Mouse (Mus musculus): Measurements from ENCODE around the gene Tbc1d32.
"Not testable (repeated sequence)": the region's sequence is repeated elsewhere in the genome, so short reads cannot be mapped to it uniquely, and the experiment has no call there.

The Tbc1d32 gene

DNA sequence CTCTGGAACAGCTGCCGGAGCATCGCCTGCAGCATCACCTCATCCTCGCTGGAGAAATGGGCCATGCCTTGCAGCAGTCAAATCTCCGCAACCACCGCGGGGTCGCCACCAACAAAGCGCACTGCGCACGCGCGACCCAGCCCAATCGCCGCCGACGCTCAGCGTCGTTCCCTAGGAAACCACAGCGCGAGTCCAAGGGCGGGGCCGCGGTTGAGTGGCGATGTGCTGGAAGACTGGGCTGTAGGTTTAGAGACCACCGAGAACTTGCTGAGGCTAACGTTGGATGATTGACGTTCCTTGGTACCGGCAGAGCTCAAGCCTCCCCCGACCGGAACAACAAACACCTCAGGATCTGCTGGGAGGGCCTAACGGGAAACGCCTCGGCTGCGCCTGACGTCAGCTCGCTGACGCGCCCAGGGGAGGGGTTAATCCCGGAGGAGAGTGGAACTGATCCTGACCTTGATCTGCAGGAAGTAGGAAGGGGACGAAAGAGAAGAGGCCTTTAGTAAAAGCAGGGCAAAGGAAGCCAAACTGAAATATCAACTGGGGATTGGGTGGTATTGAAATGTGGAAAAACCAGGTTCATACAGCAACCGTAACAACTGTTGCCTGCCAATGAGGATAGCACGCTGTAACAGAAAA is at the start of gene Tbc1d32:
Tbc1d32 (minus strand) TSS at position 122 of the 642 bp plus-strand sequence.
- DNase-seq: peak; percentile 88 to 89

GRCm38 (mm10) chr10:56227771-56228275 is 666 bp downstream of the Tbc1d32 start:
- DNase-seq: peak in 1 of 2 experiments; percentile 7

DNA sequence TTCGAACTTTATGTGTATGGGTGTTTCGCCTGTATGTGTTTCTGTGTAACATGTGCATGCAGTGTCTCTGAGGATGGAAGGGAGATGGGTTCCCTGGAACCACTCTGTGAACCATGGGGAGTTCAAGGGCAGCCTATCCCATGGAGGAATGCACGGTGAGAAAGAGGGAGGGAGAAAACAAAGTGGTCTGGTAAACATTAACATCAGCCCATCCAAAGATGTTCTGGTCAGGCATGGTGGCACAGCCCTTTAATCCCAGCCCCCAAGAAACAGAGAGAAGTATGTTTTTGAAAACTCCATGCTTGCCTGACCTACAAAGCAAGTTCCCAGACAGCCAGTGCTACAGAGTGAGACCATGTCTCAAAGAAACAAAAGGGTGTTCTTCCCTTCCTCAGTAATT is 12.7 kb downstream of the Tbc1d32 start:
- no peak for DNase-seq

DNA sequence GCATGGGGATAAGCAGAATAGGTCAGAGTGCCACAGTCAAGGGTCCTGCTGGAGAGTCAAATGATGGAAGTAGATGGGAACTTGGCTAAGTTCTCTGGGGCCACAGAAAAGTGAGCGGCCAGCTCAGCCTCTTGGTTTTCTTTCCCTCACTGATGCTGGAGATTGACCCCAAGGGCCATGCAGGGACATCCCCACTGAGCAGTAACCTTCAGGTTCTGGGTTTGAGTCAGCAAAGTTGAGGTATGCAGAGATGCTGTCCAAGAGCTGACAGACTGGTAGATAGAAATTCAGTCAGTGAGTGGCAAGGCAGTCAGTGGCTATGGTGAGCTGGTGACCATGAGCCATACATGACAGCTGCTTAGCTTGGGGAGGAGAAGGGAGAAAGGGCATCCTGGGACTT is 18.1 kb downstream of the Tbc1d32 start:
- DNase-seq: no peak

- DNase-seq: no peak
Measured at GRCm38 (mm10) chr10:56206802-56207404, 21.6 kb downstream of the Tbc1d32 start.

DNA sequence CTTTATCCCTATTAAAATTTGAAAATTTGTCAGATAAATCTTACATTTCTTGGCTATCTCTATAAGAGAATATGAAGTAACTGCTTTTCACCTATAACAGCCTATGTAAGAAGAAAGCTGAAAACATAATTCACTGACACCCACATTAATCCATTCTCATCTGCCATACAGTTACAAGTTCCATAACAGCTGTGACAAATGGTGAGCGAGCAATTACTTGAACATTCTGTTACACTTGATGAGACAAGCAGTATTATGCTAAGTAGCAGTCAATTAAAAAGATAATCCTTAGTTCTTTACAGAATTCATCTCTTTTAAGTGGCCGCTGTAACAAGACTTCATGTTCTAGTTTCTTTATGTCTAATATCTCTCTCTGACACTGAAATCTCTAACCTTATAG is 24.1 kb downstream of the Tbc1d32 start:
- no peak for DNase-seq

GRCm38 (mm10) chr10:56199902-56200301 is 28.6 kb downstream of the Tbc1d32 start:
- no peak for DNase-seq

GRCm38 (mm10) chr10:56198691-56199090 is 29.8 kb downstream of the Tbc1d32 start:
- DNase-seq: no peak

GRCm38 (mm10) chr10:56194310-56194709 is 34.2 kb downstream of the Tbc1d32 start:
- DNase-seq: no peak

DNA sequence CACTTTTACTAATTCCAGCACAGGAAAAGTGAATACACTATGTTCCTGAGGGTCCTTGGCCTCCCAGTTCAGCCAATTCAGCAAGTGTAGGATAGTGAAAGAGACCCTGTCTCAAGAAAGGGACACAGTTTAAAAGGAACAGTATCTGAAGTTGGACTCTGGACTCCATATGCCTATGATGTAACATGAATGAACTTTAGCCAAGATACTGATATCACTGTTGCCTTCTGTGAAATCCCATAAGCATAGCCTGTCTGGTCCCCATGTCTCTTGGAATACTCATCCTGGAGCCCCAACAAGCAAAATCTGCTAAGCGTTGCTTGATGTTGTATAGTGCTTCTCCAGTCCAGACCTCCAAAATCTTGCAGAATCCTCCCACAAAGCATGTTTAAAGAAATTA is 46.8 kb downstream of the Tbc1d32 start:
- DNase-seq: no peak

DNA sequence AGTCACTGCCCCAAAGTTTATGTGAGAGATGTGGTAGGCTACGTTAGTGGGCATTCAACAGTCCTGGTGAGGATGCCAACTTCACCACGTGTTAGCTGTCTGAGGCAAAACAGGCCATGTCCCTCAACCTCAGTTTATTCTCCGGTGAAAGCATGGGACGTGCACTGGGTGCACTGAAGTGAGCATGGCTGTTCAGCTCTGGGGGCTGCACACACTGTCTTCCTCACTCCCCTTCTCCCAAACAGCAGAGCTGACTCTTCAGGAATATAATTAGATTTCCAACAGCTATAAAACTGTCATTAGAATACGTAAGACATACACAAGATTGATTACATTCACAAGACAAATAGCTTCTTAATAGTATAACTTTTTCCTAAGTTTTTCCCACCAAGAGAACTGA is 55.3 kb downstream of the Tbc1d32 start:
- DNase-seq: no peak

- not testable (repeated sequence) for DNase-seq
Measured at GRCm38 (mm10) chr10:56167721-56168120, 60.8 kb downstream of the Tbc1d32 start.

DNA sequence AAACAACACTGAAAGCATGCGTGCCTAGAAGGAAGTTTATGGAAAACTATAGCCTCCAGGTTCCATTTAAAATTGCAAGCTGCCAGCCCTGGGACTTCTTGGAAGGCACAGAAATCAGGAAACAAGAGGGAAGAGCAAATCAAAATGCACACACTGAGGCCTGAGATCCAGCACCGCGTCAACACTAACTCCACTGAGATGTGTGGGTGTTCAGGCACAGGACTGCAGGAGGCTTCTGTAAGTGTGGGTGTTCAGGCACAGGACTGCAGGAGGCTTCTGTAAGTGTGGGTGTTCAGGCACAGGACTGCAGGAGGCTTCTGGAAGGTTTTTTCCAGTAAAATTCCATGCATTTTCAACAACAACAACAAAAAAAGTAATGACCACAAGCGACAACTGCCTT is 62.7 kb downstream of the Tbc1d32 start:
- DNase-seq: no peak

DNA sequence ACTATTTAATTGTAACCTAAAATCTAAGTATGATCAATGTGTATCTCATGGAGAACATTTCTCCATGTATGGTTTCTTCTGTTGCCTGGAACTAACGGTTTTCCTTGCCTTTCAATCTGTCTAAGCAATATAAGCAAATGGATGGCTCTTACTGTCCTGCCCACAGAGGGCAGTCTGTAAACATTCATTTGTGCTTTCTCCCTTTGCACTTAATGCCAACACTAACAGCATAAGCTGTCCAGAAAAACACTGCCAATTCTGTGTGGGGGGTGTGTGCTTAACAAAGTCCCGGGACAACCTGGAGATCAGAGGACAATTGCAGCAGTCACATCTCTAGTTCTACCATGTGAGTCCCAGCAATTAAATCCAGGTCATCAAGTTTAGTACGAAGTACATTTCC is 64.1 kb downstream of the Tbc1d32 start:
- no peak for DNase-seq

GRCm38 (mm10) chr10:56158748-56159147 is 69.7 kb downstream of the Tbc1d32 start:
- no peak for DNase-seq

DNA sequence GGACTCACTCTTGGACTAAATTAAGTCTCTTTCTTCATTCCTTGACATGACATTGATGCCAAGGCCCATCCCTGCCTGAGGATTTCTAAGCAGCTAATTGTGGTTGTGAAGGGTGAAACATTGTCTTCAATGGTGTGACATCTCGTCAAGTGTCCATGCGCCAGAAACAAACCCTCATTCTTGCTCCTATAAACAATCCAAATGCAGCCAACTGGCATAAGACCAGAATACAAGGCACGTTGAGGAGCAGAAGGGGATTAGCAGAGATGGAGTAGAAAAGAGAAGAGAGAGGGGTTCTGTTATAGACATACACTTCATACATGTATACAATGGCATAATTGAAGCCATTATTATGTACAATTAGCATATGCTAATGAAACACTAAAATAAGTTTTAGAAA is 70.3 kb downstream of the Tbc1d32 start:
- no peak for DNase-seq

GRCm38 (mm10) chr10:56156956-56157355 is 71.5 kb downstream of the Tbc1d32 start:
- DNase-seq: no peak

DNA sequence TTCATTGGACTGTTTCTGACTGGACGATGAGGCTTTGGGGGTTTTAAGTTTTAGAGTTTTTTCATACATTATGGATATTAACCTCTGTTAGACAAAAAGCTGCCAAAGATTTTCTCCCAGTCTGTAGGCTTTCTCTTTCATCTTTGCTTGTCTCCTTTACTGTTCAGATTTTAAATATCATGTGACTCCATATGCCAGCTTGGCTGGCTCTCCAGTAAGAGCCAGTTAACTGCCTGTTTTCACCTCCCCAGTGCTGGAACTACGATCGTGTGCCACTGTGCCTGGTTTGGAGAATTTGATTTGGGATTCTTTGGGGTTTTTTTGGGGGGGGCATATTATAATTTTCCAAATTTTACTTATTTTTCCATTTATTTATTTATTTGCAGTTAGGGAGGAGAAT is 79.6 kb downstream of the Tbc1d32 start:
- no peak for DNase-seq

GRCm38 (mm10) chr10:56137191-56137590 is 91.3 kb downstream of the Tbc1d32 start:
- no peak for DNase-seq

- no peak for DNase-seq
Measured at GRCm38 (mm10) chr10:56129642-56130041, 98.8 kb downstream of the Tbc1d32 start.

- no peak for DNase-seq
Measured at GRCm38 (mm10) chr10:56126972-56127371, 101.5 kb downstream of the Tbc1d32 start.

DNA sequence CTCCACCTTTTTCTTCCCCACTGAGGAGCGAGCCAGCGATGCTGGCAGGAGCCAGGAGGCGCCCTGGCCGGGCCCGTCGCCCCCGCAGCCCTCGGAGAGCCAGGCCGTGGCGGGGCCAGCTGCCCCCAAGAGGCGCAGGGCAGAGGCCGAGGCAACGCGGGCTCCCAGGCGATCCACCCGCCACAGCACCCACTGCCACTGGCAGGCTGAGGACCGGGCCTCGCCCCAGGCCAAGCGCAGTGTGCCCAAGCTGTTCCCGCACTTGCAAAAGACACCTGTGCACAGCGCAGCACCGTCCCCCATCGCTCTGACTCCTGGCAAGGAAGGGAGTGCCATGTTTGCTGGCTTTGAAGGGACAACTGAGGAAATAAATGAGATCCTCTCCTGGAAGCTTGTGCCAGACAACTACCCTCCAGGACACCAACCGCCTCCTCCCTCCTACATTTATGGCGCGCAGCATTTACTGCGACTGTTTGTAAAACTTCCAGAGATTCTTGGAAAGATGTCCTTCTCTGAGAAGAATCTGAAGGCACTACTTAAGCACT is 112.8 kb downstream of the Tbc1d32 start:
- DNase-seq: peak in 1 of 2 experiments; percentile 45

DNA sequence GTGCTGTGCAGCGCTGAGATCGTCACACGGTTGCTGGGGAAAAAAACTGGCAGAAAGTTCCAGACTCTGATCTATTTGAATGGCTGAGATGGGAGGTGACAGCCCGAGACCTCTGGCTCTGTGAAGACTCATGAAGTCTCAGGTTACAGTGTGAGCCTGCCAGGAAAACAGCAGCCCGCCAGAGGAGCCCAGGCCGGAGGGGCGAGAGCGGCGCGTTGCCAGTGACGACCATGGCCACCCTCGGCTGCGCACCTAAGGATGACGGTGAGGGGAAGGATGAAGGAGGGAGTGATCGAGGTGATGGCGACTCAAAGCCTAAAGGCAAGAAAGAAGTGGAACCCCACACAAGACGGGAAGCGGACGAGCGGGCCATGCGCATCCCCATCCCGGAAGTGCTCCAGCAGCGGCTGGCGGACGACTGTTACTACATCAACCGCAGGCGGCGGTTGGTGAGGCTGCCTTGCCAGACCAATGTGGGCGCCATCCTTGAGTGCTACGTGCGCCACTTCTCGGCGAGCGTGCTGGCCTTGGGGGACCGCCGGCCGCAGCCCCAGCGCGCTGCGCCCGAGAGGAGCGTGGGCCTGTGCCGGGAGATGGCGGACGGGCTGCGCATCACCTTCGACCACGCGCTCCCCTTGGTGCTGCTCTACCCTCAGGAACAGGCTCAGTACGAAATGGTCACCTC is 113.4 kb downstream of the Tbc1d32 start:
- DNase-seq: peak; percentile 70 to 78

DNA sequence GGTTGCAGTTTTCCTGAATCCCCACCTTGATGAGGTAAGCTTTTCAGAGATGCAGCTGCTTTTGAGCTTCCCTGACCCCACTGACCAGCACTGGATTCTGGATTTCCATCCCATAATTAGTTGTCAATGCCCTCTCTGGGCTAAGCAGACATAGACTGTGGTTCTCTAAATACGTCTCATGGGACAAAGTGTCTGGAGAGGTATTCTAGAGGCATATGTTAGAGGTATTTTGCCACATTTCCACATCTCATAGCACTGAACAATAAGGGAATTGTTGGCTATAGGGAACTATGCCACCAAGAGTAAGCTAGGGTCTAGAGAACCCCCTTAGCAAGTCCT is 121.5 kb downstream of the Tbc1d32 start:
- no peak for DNase-seq

Data from thymus, postnatal 36 days (tissue).